Mouse (Mus musculus) olfactory bulb, adult 2 months (tissue): ENCODE results near the gene Hsd17b2.

Experiments
- CTCF ChIP-seq: fragments of 200-500 bp; IDR thresholded peaks from 2 replicates; pipeline ENCODE4 v1.5.1; 2012; ENCODE audit warnings: low read depth, mild to moderate bottlenecking, low read length, moderate library complexity; ENCODE audit not compliant: insufficient read depth
- POLR2A ChIP-seq: fragments of 200-500 bp; IDR thresholded peaks from 2 replicates; pipeline ENCODE4 v1.6.1; 2012; ENCODE audit warnings: mild to moderate bottlenecking, low read depth, low read length, moderate library complexity; ENCODE audit not compliant: insufficient read depth

DNA sequence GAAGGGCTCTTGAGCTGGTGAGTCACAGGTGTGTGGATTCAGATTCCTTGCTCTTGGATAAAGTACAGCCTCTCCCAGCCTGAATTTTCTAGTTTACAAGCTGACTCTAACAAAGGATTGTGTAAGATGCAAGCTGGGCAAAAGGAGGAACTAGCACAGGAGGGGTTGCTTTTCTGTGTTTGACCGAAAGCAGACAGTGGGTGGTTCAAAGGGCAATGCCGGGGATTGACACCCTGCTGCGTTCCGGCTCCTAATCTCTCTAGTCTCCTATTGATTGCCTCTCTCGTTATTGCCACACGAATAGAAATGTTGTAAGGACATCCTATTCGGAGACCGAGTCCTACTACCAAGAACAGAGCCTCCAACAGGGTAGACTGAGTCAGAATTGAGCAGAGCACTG is 1.0 kb upstream of the Hsd17b2 start:
- TF ChIP-seq POLR2A (no peak), CTCF (no peak)
